Mouse (Mus musculus): ENCODE data around the gene Tmem217. TPM values are rescaled to one million over a fixed set of nuclear protein-coding genes. Genes with fewer than 3 reads are reported as not detected.

The Tmem217 gene
- total and polyA plus RNA-seq, 2 experiments from 2014 or later: 0.23 TPM; not detected in 1

GRCm38 (mm10) chr17:29558476-29558875, 6.3 kb upstream of the Tmem217 start:
- 74% methylated on average over 5 of the region's 5 CpGs for WGBS
- TF ChIP-seq CTCF (IDR thresholded peaks at IDR 0.05; ENCODE audit: low read depth): no peak
- TF ChIP-seq EP300 (IDR thresholded peaks at IDR 0.05; ENCODE audit: low read depth): no peak

DNA sequence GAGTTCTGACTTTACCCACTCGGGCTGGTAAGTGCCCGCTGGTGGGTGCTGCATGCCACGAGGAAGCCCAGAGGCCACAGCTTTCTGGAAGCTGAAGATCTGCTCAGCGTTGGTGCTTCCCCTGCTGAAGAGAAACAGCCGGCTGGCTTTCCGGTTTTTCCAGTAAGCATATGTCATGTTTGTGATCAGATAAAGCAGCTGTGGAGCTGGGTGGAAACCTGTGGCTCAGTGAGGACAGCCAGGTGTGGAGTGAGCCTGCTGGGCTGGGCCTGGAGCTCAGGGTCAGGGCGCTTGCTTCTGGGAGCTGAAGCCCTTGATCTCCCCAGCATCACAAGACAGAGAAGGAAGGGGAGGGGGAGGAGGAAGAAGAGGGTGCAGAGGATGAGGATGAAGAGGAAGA, 4.7 kb upstream of the Tmem217 start:
- Histone ChIP-seq H3K9me3 (replicated peaks; ENCODE audit: control insufficient read depth, low read length) (no peaks in the 10 kb centered on the region), H3K4me3 (ENCODE audit: low read depth, low read length) (no peak overlapping the region), H3K4me1 (ENCODE audit: control insufficient read depth, insufficient read depth) (peaks cover 3% of the 10 kb centered on the region; the same call in 1 of the 2 replicates), H3K9ac (replicated peaks; ENCODE audit: low read depth, low read length) (no peak overlapping the region), H3K36me3 (replicated peaks; ENCODE audit: control insufficient read depth, insufficient read depth, low read length) (0 out of 2 replicates have a peak, but pooled peaks cover 4% of the 10 kb centered on the region), H3K27ac (ENCODE audit: low read depth) (no peak overlapping the region; the same call in 1 of the 2 replicates), H3K4me2 (ENCODE audit: low read depth, low read length) (no peak overlapping the region), H3K27me3 (ENCODE audit: control insufficient read depth, insufficient read depth, low read length) (no peaks in the 10 kb centered on the region)
- DNase-seq (ENCODE audit: low spot score) (no peak), ATAC-seq (ENCODE audit: insufficient read depth, low read depth) (no peak)
- 61% methylated on average over 7 of the region's 7 CpGs for WGBS
- no peak for TF ChIP-seq CTCF (IDR thresholded peaks at IDR 0.05; ENCODE audit: low read depth)
- no peak for TF ChIP-seq EP300 (IDR thresholded peaks at IDR 0.05; ENCODE audit: low read depth)

More at GRCm38 (mm10) chr17:29558476-29558875, 6.3 kb upstream of the Tmem217 start:
- Histone ChIP-seq H3K4me3 (ENCODE audit: low read depth, low read length) (no peak overlapping the region), H3K9me3 (replicated peaks; ENCODE audit: control insufficient read depth, low read length) (no peaks in the 10 kb centered on the region), H3K36me3 (replicated peaks; ENCODE audit: control insufficient read depth, insufficient read depth, low read length) (0 out of 2 replicates have a peak, but pooled peaks cover 10% of the 10 kb centered on the region), H3K4me1 (ENCODE audit: control insufficient read depth, insufficient read depth) (0 out of 2 replicates have a peak, but pooled peaks cover 3% of the 10 kb centered on the region), H3K27ac (ENCODE audit: low read depth) (no peak overlapping the region), H3K9ac (replicated peaks; ENCODE audit: low read depth, low read length) (no peak overlapping the region), H3K27me3 (ENCODE audit: control insufficient read depth, insufficient read depth, low read length) (no peaks in the 10 kb centered on the region), H3K4me2 (ENCODE audit: low read depth, low read length) (no peak overlapping the region)
- no peak for ATAC-seq (ENCODE audit: insufficient read depth, low read depth)
- no peak for DNase-seq (ENCODE audit: low spot score)

DNA sequence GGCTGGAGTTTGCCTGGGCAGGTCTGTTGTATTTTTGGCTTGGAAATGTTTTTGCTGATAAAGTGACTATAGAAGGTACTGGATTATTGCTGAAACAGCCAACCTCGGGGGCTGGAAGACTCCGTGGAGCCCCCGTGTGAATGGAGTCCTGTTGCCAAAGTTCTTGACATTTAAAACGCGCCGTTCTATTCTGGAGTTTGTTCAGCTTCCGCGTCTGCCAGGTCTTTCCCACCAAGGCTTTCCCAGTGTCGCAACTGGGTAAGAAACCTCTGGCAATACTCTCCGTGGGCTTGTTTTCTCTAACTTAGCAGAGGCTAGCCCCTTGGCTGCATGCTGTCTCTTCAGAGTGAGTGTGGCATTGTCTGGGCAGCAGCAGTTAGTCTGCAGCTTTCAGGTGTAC, 4.3 kb upstream of the Tmem217 start:
- Histone ChIP-seq H3K36me3 (replicated peaks; ENCODE audit: control insufficient read depth, insufficient read depth, low read length) (0 out of 2 replicates have a peak, but pooled peaks cover 4% of the 10 kb centered on the region), H3K4me2 (ENCODE audit: low read depth, low read length) (no peak overlapping the region), H3K4me1 (ENCODE audit: control insufficient read depth, insufficient read depth) (peaks cover 3% of the 10 kb centered on the region; the same call in 1 of the 2 replicates), H3K9ac (replicated peaks; ENCODE audit: low read depth, low read length) (no peak overlapping the region), H3K9me3 (replicated peaks; ENCODE audit: control insufficient read depth, low read length) (no peaks in the 10 kb centered on the region), H3K27me3 (ENCODE audit: control insufficient read depth, insufficient read depth, low read length) (no peaks in the 10 kb centered on the region), H3K4me3 (ENCODE audit: low read depth, low read length) (no peak overlapping the region), H3K27ac (ENCODE audit: low read depth) (no peak overlapping the region; the same call in 1 of the 2 replicates)
- DNase-seq (ENCODE audit: low spot score): no peak
- WGBS: 39% methylated on average over 10 of the region's 10 CpGs
- no peak for TF ChIP-seq EP300 (IDR thresholded peaks at IDR 0.05; ENCODE audit: low read depth)
- TF ChIP-seq CTCF (IDR thresholded peaks at IDR 0.05; ENCODE audit: low read depth): no peak
- no peak for ATAC-seq (ENCODE audit: insufficient read depth, low read depth)

DNA sequence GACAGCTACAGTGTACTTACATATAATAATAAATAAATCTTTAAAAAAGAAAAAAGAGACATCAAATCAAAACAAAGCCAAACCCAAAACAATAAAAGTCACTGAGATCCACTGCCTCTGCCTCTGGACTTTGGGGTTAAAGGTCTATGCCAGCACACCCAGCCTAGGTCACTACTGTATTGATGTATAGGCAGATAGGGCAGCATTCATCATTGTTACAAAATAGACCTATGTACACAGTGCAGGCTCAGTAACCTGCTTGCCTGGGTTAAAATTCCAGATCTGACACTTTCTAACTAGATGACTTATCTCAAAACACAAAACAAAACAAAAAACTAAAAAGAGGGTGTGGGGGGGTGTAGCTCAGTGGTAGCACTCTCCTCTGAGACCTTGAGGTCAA, 2.0 kb upstream of the Tmem217 start:
- H3K27me3 ChIP-seq (ENCODE audit: control insufficient read depth, insufficient read depth, low read length): no peaks in the 10 kb centered on the region
- H3K27ac ChIP-seq (ENCODE audit: low read depth): no peak overlapping the region
- no peaks in the 10 kb centered on the region for H3K9me3 ChIP-seq (replicated peaks; ENCODE audit: control insufficient read depth, low read length)
- no peak overlapping the region for H3K4me3 ChIP-seq (ENCODE audit: low read depth, low read length)
- TF ChIP-seq CTCF (IDR thresholded peaks at IDR 0.05; ENCODE audit: low read depth): no peak
- no peak for TF ChIP-seq EP300 (IDR thresholded peaks at IDR 0.05; ENCODE audit: low read depth)
- H3K36me3 ChIP-seq (replicated peaks; ENCODE audit: control insufficient read depth, insufficient read depth, low read length): no peaks in the 10 kb centered on the region
- no peak overlapping the region for H3K4me2 ChIP-seq (ENCODE audit: low read depth, low read length)
- H3K4me1 ChIP-seq (ENCODE audit: control insufficient read depth, insufficient read depth): peaks cover 18% of the 10 kb centered on the region
- ATAC-seq (ENCODE audit: insufficient read depth, low read depth): no peak
- no peak for DNase-seq (ENCODE audit: low spot score)
- no peak overlapping the region for H3K9ac ChIP-seq (replicated peaks; ENCODE audit: low read depth, low read length)

GRCm38 (mm10) chr17:29551019-29551418, 1.2 kb downstream of the Tmem217 start:
- no peaks in the 10 kb centered on the region for H3K36me3 ChIP-seq (replicated peaks; ENCODE audit: control insufficient read depth, insufficient read depth, low read length)
- WGBS: 40% methylated on average over 6 of the region's 6 CpGs
- no peak for DNase-seq (ENCODE audit: low spot score)
- peak overlapping the region; percentile 98 for H3K4me2 ChIP-seq (ENCODE audit: low read depth, low read length)
- H3K27ac ChIP-seq (ENCODE audit: low read depth): peak overlapping the region; percentile 38; the same call in 1 of the 2 replicates
- H3K9ac ChIP-seq (replicated peaks; ENCODE audit: low read depth, low read length): no peak overlapping the region
- peaks cover 15% of the 10 kb centered on the region for H3K4me1 ChIP-seq (ENCODE audit: control insufficient read depth, insufficient read depth)
- H3K27me3 ChIP-seq (ENCODE audit: control insufficient read depth, insufficient read depth, low read length): no peaks in the 10 kb centered on the region
- no peak for ATAC-seq (ENCODE audit: insufficient read depth, low read depth)
- TF ChIP-seq CTCF (IDR thresholded peaks at IDR 0.05; ENCODE audit: low read depth): no peak
- TF ChIP-seq EP300 (IDR thresholded peaks at IDR 0.05; ENCODE audit: low read depth): no peak
- H3K9me3 ChIP-seq (replicated peaks; ENCODE audit: control insufficient read depth, low read length): no peaks in the 10 kb centered on the region
- peak overlapping the region; percentile 95 for H3K4me3 ChIP-seq (ENCODE audit: low read depth, low read length)

Measured in heart, postnatal 0 days (tissue).